Mouse (Mus musculus) frontal cortex, postnatal 10 days (tissue): ENCODE results near the gene Hoxb5.

Experiments used
- DNase-seq, 2 experiments: peaks; one replicate each; pipeline ENCODE4 v3.0.0; 2022; ENCODE audit warnings: low spot score in 2 of 2, mixed read lengths in 1 of 2

Hoxb5 gene

DNA sequence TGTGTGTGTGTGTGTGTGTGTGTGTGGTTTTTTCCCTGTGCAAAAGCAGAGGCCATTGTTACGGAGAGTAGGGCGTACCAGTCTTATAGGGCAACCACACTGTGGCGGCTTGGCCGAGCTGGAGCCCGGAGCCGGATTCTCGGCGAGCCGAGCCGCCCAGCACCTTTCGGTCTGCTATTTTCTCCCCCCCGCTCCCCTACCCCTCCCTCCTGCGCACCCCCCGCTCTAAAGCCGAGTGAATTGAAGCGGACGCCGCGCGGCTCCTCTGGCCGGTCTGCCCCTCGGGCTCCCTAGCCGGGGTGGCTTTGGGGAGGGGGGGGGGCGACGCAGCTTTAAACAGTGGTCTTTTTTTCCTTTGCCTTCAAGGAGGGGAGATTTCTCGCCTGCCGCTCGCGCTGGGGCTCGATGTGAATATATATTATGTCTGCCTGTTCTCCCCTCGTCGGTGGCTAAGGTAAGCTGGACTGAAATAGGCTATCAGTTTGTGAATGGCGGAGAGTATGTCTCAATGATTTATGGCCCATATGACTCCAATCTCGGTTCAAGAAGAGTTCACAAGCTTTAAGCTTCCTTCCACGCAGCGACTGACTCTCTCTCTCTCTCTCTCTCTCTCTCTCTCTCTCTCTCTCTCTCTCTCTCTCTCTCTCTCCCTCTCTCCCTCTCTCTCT, 37.7 kb downstream of the Hoxb5 start:
- no peak for DNase-seq

DNA sequence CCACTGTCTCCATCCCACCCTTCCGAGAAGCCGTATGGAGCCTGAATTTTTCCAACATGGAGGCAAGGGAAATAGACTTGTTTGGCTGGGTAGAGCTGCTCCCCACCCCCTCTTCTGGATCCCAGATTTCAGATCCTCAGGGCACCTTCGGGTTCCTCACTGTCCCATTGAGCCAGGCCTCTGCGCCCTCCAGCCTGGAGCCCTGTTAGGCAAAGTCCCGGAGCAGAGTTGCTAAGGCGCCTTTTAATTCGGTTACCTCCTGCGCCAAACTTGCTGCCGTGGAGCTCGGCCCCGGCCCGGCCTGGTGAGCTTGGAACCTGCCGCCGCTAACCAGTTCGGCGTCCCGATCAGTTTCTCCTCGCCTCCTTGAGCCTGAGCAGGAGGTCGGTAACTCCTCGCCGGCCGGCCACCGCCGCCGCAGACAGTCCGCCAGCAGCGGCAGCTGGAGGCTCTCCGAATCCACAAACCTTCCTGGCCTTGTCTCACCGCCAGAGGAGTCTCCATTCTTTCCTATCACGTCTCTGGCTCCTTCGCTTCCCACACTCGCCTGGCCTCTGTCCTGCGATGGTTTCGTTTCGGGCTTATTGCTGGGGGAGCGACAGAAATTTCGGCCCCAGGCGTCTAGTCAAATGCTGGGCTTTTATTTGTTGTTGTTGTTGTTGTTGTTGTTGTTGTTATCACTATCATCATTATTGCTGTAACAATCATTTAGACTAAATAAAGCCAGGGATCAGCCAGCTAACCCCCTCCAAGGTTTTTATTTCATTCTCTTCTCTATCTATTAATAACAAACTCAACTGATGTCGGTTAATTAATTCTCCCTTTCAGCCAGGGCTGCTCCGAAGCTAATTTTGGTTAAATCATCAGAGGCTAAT, 38.8 kb downstream of the Hoxb5 start:
- no peak for DNase-seq

DNA sequence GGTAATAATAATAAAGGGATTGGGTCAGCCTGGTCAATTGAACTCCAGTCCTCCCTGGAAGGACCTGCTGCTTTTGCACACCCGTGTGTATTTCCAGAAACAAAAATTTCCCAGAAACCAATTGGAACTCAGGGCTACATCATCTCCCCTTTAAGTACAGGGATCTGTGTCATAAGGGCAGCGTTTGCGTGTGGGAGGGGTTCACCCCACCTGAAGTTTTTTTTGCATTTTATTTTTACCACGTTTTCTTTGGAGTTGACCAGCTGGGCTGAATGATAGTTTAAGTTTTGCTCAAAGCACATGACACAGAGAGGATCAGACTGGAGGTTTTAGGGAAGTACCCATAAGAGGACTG, 39.4 kb downstream of the Hoxb5 start:
- no peak for DNase-seq

DNA sequence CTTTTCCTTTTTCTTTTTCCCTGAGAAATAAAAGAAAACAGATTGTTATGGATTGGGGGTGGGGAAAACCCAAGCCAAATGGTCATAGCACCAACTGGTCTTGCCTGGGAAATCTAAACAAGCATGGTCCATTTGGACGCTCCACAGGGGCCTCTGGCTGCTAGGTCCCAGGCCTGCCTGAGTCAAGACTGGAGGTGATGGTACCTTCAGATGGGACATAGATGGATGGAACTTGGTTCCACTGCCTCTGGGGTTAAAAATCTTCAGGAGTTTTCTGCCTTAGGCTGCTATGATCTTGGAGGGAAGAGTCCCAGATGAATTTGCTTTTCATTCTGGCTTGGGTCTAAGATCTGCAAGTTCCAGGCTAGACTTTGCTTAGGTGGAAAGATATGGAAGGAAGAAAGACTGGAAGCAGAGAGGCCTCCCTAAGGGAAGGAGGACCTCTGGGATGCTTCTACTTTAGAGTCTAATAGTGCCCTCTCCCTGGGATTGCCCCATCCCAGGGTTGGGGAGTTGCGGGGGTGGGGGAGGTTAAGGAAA, 40.1 kb downstream of the Hoxb5 start:
- no peak for DNase-seq

DNA sequence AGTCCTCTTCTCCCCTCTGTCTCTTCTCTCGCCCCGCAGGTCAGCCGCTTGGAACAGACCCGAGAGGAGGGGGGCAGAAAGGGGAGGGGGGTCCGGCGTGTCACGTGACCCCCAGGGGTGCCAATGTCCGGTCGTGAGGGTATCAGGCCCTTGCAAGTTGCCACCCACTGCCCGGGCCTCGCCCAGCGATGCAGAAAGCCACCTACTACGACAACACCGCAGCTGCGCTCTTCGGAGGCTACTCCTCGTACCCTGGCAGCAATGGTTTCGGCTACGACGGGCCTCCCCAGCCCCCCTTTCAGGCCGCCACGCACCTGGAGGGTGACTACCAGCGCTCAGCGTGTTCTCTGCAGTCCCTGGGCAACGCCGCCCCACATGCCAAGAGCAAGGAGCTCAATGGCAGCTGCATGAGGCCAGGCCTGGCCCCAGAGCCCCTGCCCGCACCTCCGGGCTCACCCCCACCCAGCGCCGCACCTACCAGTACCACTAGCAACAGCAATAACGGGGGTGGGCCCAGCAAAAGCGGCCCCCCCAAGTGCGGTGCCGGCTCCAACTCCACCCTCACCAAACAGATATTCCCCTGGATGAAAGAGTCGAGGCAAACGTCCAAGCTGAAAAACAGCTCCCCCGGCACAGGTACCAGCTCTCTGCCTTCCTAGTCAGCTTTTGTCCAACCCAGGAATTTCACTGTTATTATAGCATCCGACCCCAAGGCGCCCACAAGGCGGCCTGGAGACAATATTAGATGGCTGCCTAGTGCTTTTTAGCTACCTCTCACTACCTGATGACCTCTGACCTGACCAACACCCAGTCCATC, 41.1 kb downstream of the Hoxb5 start:
- no peak for DNase-seq

DNA sequence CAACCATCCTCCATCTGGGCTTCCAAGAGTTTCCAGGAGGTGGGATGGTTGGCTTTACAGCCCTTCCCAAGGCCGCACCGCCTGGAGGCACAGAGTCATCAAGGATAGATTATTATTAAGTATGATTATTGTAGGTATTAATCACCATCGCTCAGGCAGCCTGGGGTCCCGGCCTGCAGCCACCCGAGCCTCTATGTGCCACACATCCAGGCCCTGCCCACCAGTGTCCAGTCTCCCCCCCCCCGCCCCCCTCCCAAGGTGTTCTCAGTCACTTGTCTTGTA, 41.7 kb downstream of the Hoxb5 start:
- DNase-seq = no peak

DNA sequence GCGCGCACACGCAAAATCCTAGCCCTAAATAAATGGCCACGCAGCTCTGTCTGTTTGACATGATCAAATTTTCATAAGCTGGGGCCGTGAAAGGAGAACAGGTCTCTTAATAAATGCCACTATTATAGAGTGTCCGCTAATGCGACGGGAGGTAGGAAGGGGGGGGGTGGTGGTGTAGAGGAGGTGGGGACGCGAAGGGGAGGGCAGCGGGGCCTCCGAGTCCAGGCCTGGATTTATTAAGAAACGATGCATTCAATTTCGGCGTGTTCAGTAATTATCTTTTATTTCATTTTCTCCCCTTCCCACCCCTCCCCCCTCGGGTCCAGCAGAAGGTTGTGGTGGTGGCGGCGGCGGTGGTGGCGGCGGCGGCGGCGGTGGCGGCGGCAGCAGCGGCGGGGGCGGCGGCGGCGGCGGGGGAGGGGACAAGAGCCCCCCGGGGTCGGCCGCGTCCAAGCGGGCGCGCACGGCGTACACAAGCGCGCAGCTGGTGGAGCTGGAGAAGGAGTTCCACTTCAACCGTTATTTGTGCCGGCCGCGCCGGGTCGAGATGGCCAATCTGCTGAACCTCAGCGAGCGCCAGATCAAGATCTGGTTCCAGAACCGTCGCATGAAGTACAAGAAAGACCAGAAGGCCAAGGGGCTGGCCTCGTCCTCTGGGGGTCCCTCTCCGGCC, 42.2 kb downstream of the Hoxb5 start:
- no peak for DNase-seq

DNA sequence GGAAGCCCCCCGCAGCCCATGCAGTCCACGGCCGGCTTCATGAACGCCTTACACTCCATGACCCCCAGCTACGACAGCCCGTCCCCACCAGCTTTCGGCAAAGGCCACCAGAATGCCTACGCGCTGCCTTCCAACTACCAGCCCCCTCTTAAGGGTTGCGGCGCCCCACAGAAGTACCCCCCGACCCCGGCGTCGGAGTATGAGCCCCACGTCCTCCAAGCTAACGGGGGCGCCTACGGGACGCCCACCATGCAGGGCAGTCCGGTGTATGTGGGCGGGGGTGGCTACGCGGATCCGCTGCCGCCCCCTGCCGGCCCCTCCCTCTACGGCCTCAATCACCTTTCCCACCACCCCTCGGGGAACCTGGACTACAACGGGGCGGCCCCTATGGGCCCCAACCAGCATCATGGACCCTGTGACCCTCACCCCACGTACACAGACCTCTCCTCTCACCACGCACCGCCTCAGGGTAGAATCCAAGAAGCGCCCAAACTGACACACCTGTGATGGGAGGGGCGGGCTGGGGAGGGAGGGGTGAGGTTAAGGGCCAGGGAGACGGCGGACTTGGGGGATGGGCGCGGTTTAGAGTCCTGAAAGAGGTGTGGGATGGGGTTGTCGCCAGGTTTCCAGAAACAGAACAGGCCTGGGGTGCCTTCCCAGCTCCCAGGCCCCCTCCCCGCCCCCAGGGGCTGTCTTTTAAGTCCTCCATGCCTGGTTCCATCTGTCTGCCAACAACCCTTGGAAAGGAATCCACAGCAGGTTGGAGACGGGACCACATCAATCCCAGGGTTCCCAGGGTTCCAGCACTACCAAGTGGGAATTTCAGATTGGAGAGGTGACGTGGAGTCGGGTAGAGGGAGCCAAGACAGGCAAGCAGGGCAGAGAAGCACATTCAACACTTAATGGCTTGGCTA, 43.0 kb downstream of the Hoxb5 start:
- DNase-seq = no peak

DNA sequence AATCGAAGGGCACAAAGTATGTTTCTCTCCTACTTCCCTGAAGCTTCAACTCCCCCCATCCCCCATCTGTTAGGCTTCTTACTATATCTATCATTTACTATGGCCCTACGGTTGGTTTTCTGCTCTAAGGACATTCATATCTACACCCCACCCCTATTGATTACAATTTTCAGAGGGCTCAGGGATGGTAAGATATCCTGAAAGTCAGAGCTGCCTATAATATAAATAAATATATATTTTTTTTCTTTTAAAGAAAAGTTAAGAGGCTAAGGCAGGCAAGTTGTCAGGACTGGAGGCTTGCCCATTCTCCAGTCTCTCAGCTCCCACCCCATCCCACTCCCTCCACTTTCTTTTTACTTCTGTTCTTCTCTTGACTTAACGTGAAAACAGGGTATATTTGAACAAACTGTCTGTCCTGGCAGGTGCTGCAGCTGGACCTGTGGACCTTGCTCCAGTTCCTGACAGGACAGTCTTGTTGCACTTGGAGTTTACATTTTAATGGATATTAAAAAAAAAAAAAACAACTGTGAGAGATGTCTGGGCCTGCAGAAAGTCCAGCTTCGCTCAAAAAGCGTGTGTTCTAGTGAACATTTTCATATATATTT, 43.9 kb downstream of the Hoxb5 start:
- DNase-seq = no peak

DNA sequence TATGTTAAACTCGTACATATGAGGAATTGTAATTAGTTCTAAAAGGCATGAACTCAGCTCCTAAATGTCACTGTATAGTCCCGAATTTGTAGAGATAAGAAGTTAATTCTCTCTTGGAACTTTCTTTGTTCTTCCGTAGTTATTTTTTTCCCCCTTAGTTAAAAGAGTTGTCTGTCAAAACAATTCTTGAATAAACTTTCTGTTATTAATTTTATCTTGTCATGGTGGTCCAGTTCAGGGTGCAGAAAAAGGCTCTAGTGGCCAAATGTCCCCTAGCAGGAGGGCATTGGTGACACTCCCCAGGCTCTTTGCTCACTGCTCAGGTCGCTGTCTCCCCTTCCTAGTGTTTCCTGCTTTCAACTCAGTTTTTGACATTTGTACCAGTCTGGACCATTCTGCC, 44.6 kb downstream of the Hoxb5 start:
- no peak for DNase-seq

DNA sequence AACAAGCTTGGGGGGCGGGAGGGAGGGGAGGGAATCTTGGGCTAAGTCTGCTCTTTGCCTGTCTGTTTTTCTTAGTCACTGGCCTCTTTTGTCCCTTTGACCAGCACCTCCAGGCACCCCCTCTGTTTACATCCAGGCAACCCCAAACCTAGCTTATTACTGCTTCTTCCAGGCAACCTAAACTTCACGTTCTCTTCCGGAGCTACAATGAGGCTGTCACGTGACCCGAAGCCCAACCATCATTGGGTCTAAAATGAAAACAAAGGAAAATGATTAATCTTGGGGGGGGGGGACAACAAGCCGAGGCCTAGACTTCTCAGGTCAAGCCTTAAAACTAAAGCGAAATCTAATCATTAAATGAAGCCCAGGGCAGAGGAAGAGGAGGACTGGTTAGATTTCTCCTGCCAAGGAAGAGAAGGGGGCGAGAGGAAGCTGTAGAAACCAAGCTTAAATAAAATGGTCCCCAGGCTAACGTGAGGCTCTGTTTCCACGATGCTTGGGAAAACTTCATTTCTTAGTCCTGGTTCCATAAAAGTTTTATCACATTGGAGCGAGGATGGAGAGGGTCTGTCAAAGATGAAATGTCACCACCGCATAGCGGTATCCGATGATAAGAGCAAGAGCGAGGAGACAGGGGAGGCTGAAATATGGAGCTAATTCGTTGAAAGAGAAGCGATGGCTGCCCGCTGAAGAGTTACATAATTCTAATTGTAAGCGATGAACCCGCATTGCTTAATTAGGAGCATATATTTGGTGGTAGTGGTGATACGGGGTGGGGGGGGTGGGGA, 45.2 kb downstream of the Hoxb5 start:
- DNase-seq = no peak

DNA sequence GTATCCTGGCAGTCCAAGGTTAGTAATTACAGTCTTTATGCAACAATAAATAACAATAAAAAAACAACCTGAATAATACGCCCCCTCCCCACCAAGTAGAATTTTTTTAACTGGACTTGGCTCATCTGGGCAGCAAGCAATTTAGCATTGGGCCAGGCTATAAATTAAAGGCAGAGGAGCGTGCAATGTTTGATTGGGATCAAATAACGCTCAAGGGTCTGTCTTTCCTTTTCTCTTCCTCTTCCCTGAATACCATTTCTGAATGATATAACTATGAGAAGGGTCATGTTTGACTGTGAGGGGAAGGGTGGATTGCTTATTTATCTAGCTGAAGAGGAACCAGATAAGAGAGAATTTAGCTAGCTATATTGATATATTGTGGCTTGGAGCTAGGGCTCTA, 45.9 kb downstream of the Hoxb5 start:
- DNase-seq = no peak

DNA sequence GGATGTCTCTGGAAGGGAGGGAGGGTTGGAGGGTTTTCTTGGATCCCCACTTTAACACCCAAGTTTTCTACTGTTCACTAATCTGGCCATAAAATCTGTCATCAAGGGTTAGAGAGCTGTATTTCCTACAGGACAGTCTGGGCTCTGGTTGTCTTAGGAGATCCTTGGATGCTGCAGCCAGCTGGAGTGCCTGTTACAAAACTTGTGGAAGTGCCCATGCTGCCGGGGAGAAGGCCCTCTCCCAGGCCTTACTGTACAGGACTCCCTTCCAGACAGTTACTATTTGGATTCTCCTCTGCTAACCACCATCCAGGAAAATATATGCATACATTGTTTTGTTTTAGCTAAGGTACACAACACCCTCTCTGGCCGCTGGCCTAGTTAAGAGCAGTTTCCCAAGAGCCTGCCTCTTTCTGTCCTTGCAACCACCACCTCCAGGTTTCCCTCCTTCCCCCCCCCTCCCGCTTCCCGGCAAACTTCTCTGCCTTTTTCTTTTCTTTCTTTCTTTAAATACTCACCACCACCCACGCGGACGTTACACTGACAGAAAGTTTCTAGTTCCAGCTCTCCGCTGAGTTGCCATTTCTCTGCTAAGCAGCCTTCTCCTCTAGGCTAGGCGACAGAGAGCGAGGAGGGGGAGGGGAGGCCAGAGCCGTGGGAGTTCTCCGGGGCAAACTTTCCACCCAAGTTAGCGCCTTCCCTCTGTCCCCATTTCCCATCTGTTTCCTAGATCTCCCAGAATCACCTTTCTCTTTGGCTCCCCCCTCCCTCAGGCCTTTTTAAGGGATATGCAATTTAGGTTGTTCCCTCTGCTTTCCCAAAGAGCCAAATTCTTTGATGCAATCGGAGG, 46.6 kb downstream of the Hoxb5 start:
- no peak for DNase-seq

DNA sequence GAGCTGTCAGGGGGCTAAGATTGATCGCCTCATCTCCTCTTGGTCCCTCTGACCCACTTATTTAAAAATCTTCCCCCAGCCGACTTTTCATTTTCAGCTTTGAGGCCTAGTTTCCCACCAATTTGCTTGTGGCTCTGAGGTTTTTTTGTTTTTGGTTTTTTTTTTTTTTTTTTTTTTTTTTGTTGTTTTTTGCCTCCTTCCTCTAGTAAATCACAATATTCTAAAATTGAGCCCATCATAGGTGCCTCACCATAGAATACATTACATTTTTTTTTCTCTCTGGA, 47.1 kb downstream of the Hoxb5 start, which contains the start of gene Hoxb2:
Gene Hoxb2, plus strand, starts transcription at position 185 of the 284 bp plus-strand sequence.
- DNase-seq = no peak

DNA sequence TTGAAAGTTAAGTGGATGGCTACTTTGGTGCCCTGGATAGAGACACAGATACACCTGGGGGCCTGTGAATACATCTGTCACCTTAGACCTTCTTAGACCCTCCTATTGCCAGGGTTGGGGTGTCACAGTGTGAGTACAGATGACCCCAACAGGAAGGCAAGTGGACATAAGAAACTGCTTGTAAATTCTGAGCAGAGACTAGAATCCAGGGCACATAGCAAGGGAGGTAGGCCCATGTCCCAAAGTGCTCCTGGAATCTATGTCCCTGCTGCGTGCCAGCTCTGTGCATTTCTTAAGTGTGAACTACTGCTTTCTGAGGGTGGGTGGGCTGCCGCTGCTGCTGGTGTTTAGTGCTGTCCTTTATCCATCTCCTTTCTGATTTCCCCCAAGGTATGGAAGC, 47.7 kb downstream of the Hoxb5 start:
- DNase-seq = no peak

DNA sequence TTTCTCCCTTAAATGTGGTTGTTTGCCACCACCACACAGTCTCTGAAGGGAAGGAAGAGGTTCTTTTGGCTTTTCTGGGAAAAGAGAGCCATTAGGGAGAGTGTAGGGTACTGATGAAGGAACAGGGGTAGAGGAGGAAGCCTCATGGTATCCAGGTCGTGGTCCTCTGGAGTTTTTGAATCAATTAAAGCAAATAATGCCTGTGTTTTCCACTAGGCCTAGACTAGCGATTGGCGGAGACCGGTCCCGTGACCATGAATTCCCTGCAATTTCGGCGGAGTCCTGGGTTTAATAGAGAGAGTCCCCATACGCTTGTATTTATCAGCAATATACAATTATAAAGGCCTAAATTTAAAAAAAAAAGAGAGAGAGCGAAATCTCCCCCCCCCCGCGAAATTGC, 48.2 kb downstream of the Hoxb5 start:
- no peak for DNase-seq

DNA sequence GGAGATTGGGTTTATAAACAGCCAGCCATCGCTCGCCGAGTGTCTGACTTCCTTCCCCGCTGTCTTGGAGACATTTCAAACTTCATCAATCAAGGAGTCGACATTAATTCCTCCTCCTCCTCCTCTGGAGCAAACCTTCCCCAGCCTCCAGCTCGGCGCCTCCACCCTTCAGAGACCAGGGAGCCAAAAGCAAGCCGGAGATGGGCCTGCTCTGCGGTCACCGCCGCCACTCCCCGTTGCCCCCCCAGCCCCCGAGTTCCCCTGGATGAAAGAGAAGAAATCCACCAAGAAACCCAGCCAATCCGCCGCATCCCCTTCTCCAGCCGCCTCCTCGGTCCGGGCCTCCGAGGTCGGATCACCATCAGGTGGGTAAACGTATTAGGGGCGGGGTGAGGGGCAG, 48.7 kb downstream of the Hoxb5 start:
- no peak for DNase-seq

DNA sequence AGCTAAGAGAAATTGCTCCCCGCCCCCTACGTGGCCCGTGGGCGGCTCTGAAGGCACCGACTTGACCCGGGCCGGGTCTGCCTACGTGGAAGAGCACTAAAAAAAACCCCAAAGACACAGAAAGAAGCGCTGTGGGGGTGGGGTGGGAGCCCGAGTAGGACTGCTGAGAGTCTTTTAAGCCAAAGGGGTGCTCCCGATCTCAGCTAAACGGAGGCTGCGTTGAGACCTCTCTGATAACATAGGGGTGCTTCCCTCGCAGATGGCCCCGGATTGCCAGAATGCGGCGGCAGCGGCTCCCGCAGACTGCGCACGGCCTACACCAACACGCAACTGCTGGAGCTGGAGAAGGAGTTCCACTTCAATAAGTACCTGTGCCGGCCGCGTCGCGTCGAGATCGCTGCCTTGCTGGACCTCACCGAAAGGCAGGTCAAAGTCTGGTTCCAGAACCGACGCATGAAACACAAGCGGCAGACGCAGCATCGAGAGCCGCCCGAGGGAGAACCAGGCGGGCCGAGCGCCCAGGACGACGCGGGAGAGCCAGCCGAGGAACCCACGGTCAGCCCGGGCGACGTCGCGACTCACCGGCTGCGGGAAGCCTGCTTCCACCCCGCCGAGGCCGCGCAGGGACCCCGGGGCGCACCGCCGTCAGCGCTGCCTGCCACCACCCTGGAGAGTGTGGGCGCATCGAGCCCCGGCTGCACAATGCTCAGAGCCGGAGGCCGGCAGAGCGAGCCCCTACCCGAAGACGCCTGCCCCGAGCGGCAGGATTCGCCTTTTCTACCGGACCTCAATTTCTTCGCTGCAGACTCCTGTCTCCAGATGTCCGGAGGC, 49.8 kb downstream of the Hoxb5 start:
- no peak for DNase-seq
